Mouse (Mus musculus) heart, postnatal 0 days (tissue): ENCODE results near the gene Lypd4.

ENCODE experiments used
- CTCF ChIP-seq: IDR thresholded peaks from 2 replicates; pipeline ENCODE4 v1.5.1; 2016; ENCODE audit warnings: antibody characterized with exemption, control low read depth, low read depth
- EP300 ChIP-seq: IDR thresholded peaks from 2 replicates; pipeline ENCODE4 v1.6.1; 2016; ENCODE audit warnings: antibody characterized with exemption, low read depth

GRCm38 (mm10) chr7:24912480-24912879 lies 42.7 kb upstream of the Lypd4 start:
- TF ChIP-seq CTCF (no peak), EP300 (no peak)
